Mouse (Mus musculus): ENCODE data around the gene Isy1. TPM values are rescaled to one million over a fixed set of nuclear protein-coding genes. Genes with fewer than 3 reads are reported as not detected.
"Not testable (repeated sequence)": the region's sequence is repeated elsewhere in the genome, so short reads cannot be mapped to it uniquely, and the experiment has no call there.

The Isy1 gene
- polyA plus RNA-seq, 1 experiment from 2014 or later, result 26.4 TPM

DNA sequence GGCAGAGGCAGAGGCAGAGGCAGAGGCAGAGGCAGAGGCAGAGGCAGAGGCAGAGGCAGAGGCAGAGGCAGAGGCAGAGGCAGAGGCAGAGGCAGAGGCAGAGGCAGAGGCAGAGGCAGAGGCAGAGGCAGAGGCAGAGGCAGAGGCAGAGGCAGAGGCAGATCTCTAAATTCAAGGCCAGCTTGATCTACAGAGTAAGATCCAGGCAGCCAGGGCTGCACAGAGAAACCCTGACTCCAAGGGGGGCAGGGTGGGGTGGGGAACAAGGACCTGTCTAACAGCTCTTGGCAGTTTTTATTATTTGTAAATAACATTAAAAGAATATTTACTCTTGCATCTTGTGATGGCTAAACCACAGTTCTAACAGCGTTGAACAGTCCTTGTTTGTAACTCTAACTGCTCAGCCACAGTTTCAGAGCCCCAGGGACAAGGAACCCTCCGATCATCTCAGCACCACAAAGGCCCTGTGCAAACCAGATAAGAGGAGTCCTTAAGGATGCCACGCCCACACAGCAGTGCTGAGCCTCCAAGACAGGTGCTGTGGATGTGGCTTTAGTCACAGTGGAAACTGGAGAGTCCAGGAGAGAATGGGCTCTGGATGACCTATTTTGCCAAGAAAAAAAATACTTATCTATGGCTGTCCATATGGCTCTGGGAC, 62.9 kb downstream of the Isy1 start:
- H3K4me2 ChIP-seq (replicated peaks; ENCODE audit: low read depth), result no peak overlapping the region
- no peaks in the 10 kb centered on the region for H3K9me3 ChIP-seq (ENCODE audit: control insufficient read depth)
- ATAC-seq, result no peak
- H3K9ac ChIP-seq (ENCODE audit: low read depth, low read length), result no peak overlapping the region
- no peak overlapping the region for H3K4me3 ChIP-seq (ENCODE audit: low read depth, low read length)
- WGBS, result 30% methylated on average over 3 of the region's 3 CpGs
- no peaks in the 10 kb centered on the region for H3K36me3 ChIP-seq (ENCODE audit: control insufficient read depth, insufficient read depth)
- peaks cover 14% of the 10 kb centered on the region for H3K4me1 ChIP-seq (replicated peaks; ENCODE audit: control insufficient read depth, insufficient read depth, low read length)
- TF ChIP-seq CTCF (IDR thresholded peaks at IDR 0.05; ENCODE audit: low read depth), result no peak
- H3K27me3 ChIP-seq (replicated peaks; ENCODE audit: control insufficient read depth, insufficient read depth, low read length), result no peaks in the 10 kb centered on the region
- H3K27ac ChIP-seq (ENCODE audit: low read depth, low read length), result no peak overlapping the region

DNA sequence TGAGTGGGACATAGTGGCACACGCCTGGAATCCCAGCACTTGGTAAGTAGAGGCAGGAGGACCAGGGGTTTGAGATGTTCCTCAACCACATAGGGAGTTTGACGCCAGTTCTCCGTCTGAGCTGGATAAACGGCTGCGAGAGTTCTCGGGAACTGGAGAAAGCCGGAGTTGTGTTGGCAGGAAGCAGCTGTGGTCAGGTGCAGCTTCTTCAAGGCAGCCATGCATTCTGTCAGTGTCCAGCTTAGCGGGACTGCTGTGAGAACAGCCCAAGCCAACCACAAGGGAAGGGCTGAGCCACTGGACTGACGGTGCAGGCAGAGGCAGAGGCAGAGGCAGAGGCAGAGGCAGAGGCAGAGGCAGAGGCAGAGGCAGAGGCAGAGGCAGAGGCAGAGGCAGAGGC, 63.7 kb downstream of the Isy1 start:
- no peak overlapping the region for H3K27ac ChIP-seq (ENCODE audit: low read depth, low read length)
- no peaks in the 10 kb centered on the region for H3K9me3 ChIP-seq (ENCODE audit: control insufficient read depth)
- H3K4me1 ChIP-seq (replicated peaks; ENCODE audit: control insufficient read depth, insufficient read depth, low read length), result peaks cover 14% of the 10 kb centered on the region
- no peak overlapping the region for H3K9ac ChIP-seq (ENCODE audit: low read depth, low read length)
- no peak overlapping the region for H3K4me3 ChIP-seq (ENCODE audit: low read depth, low read length)
- no peaks in the 10 kb centered on the region for H3K27me3 ChIP-seq (replicated peaks; ENCODE audit: control insufficient read depth, insufficient read depth, low read length)
- no peak overlapping the region for H3K4me2 ChIP-seq (replicated peaks; ENCODE audit: low read depth)
- 68% methylated on average over 9 of the region's 9 CpGs for WGBS
- no peak for TF ChIP-seq CTCF (IDR thresholded peaks at IDR 0.05; ENCODE audit: low read depth)
- no peak for ATAC-seq
- H3K36me3 ChIP-seq (ENCODE audit: control insufficient read depth, insufficient read depth), result no peaks in the 10 kb centered on the region

DNA sequence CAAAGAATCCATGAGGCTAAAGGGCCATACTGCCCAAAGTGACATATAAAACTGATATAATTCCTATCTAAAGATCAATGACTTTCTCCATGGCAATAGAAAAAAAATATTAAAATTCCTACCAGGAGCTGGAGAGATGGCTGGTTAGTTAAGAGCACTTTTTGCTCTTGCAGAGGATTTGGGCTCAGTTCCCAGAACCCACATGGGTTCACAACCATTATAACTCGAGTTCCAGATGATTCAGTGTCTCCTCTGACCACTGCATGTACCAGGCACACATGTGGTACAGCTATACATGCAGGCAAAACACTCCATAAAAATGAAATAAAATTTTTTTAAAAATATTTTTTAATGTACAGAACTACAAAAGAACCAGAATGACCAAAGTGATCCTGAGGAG, 64.1 kb downstream of the Isy1 start:
- no peak for TF ChIP-seq CTCF (IDR thresholded peaks at IDR 0.05; ENCODE audit: low read depth)
- H3K4me3 ChIP-seq (ENCODE audit: low read depth, low read length), result no peak overlapping the region
- WGBS, result 50% methylated on average over 1 of the region's 1 CpGs
- no peak overlapping the region for H3K4me2 ChIP-seq (replicated peaks; ENCODE audit: low read depth)
- H3K9ac ChIP-seq (ENCODE audit: low read depth, low read length), result no peak overlapping the region
- peaks cover 14% of the 10 kb centered on the region for H3K4me1 ChIP-seq (replicated peaks; ENCODE audit: control insufficient read depth, insufficient read depth, low read length)
- H3K27me3 ChIP-seq (replicated peaks; ENCODE audit: control insufficient read depth, insufficient read depth, low read length), result no peaks in the 10 kb centered on the region
- no peaks in the 10 kb centered on the region for H3K36me3 ChIP-seq (ENCODE audit: control insufficient read depth, insufficient read depth)
- no peak for ATAC-seq
- H3K27ac ChIP-seq (ENCODE audit: low read depth, low read length), result no peak overlapping the region
- no peaks in the 10 kb centered on the region for H3K9me3 ChIP-seq (ENCODE audit: control insufficient read depth)

DNA sequence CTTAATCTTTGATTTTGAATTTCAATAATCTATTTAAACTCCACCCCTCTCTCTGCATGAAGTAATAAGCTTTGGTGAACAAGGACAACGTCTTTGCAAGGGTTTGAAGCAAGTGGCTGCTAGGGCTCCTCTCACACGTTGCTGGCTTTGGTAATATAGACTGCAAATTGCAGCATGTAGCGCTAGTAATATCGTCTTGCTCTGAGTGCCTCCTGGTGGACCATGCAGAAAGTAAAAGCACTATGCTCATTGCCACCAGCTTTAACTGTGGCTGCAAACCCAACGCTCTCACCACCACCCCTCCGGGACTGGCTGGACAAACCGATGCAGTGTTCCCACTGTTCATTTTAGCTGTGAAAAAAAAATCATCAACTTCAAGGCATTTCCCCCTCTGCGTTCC, 68.0 kb downstream of the Isy1 start:
- WGBS, result 46% methylated on average over 8 of the region's 8 CpGs
- no peak overlapping the region for H3K4me3 ChIP-seq (ENCODE audit: low read depth, low read length)
- no peaks in the 10 kb centered on the region for H3K9me3 ChIP-seq (ENCODE audit: control insufficient read depth)
- no peaks in the 10 kb centered on the region for H3K27me3 ChIP-seq (replicated peaks; ENCODE audit: control insufficient read depth, insufficient read depth, low read length)
- no peak for ATAC-seq
- no peaks in the 10 kb centered on the region for H3K36me3 ChIP-seq (ENCODE audit: control insufficient read depth, insufficient read depth)
- H3K4me2 ChIP-seq (replicated peaks; ENCODE audit: low read depth), result no peak overlapping the region
- no peaks in the 10 kb centered on the region for H3K4me1 ChIP-seq (replicated peaks; ENCODE audit: control insufficient read depth, insufficient read depth, low read length)
- H3K9ac ChIP-seq (ENCODE audit: low read depth, low read length), result no peak overlapping the region
- TF ChIP-seq CTCF (IDR thresholded peaks at IDR 0.05; ENCODE audit: low read depth), result peak; percentile 72
- no peak overlapping the region for H3K27ac ChIP-seq (ENCODE audit: low read depth, low read length)

DNA sequence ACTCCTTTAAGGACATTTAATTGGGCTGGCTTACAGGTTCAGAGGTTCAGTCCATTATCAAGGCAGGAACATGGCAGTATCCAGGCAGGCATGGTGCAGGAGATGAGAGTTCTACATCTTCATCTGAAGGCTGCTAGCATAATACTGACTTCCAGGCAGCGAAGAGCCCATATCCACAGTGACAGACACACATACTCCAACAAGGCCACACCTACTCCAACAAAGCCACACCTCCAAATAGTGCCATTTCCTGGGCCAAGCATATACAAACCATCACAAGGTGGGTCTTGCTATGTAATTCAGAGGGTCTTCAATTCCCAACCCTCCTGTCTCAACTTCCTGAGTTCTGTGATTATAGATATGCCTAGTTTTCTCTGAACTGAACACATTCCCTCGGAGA, 74.3 kb downstream of the Isy1 start:
- H3K27me3 ChIP-seq (replicated peaks; ENCODE audit: control insufficient read depth, insufficient read depth, low read length); H3K9me3 ChIP-seq (ENCODE audit: control insufficient read depth); H3K27ac ChIP-seq (ENCODE audit: low read depth, low read length); H3K9ac ChIP-seq (ENCODE audit: low read depth, low read length); H3K4me2 ChIP-seq (replicated peaks; ENCODE audit: low read depth); H3K36me3 ChIP-seq (ENCODE audit: control insufficient read depth, insufficient read depth); H3K4me3 ChIP-seq (ENCODE audit: low read depth, low read length); ATAC-seq; H3K4me1 ChIP-seq (replicated peaks; ENCODE audit: control insufficient read depth, insufficient read depth, low read length): not testable (repeated sequence)
- 84% methylated on average over 2 of the region's 2 CpGs for WGBS

Other genes with a start within 250 kb of the Isy1 start
- 0.63 and 1.0 TPM in 2 replicates for gene Prokr1, start 248.1 kb downstream of the Isy1 start, polyA plus RNA-seq (2015; fragmentation: Nextera tagmentation; extraction: Ambion mirVana)
- gene Aplf, start 166.6 kb downstream of the Isy1 start, polyA plus RNA-seq (2015; fragmentation: Nextera tagmentation; extraction: Ambion mirVana), result 7.4 and 7.9 TPM in 2 replicates
- 0.86 and 0.98 TPM in 2 replicates for gene Efcc1, start 107.9 kb downstream of the Isy1 start, polyA plus RNA-seq (2015; fragmentation: Nextera tagmentation; extraction: Ambion mirVana)
- gene Gp9, start 60.7 kb downstream of the Isy1 start, polyA plus RNA-seq (2015; fragmentation: Nextera tagmentation; extraction: Ambion mirVana), result 2.1 and 2.3 TPM in 2 replicates
- gene Rab43, start 26.6 kb downstream of the Isy1 start, polyA plus RNA-seq (2015; fragmentation: Nextera tagmentation; extraction: Ambion mirVana), result 25.5 and 25.9 TPM in 2 replicates
- 1.3 and 2.0 TPM in 2 replicates for gene Gm45140, start 3.0 kb downstream of the Isy1 start, polyA plus RNA-seq (2015; fragmentation: Nextera tagmentation; extraction: Ambion mirVana)
- gene Cnbp, start 12.3 kb upstream of the Isy1 start, polyA plus RNA-seq (2015; fragmentation: Nextera tagmentation; extraction: Ambion mirVana), result 385 and 395 TPM in 2 replicates
- 88.5 and 89.5 TPM in 2 replicates for gene Copg1, start 49.0 kb upstream of the Isy1 start, polyA plus RNA-seq (2015; fragmentation: Nextera tagmentation; extraction: Ambion mirVana)
- 17.9 and 19.3 TPM in 2 replicates for gene Hmces, start 75.1 kb upstream of the Isy1 start, polyA plus RNA-seq (2015; fragmentation: Nextera tagmentation; extraction: Ambion mirVana)
- 15.4 and 17.5 TPM in 2 replicates for gene H1fx, start 142.8 kb upstream of the Isy1 start, polyA plus RNA-seq (2015; fragmentation: Nextera tagmentation; extraction: Ambion mirVana)
- 219 and 226 TPM in 2 replicates for gene Rab7, start 206.5 kb upstream of the Isy1 start, polyA plus RNA-seq (2015; fragmentation: Nextera tagmentation; extraction: Ambion mirVana)
- gene Rpn1, start 245.7 kb upstream of the Isy1 start, polyA plus RNA-seq (2015; fragmentation: Nextera tagmentation; extraction: Ambion mirVana), result 164 and 184 TPM in 2 replicates